Mouse (Mus musculus) lung, adult 2 months (tissue): ENCODE data around the gene Zfp13.

Experiments
- CTCF ChIP-seq: fragments of 200-500 bp; IDR thresholded peaks from 2 replicates; pipeline ENCODE4 v1.5.1; 2011; ENCODE audit warnings: mild to moderate bottlenecking, low read length, control low read depth; ENCODE audit not compliant: insufficient read depth
- POLR2A ChIP-seq: fragments of 200-500 bp; IDR thresholded peaks from 2 replicates; pipeline ENCODE4 v1.6.1; 2011; ENCODE audit warnings: low read depth, mild to moderate bottlenecking, control low read depth, low read length, borderline replicate concordance; ENCODE audit errors: extremely low read depth

DNA sequence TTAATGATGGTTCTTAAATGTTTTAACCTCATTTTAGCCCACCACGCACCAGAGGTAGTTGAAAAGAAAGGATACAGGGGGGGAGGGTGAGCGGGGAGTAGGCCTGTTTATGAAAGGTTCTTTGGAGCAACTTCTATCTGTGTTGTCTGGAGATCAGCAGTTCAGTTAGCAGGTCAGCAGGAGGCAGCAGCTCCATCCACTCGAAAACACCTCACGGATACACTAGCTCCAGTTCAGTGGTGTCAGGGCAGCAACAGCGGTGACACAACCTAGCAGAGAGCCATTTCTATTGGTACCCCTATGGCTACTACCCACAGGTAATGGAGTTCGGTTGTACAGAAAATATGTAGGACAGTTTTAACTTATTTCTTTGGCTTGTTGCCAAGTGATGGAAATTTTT, 29.3 kb downstream of the Zfp13 start:
- peak; percentile 90 for TF ChIP-seq CTCF
- no peak for TF ChIP-seq POLR2A
